Mouse (Mus musculus): ENCODE data around the gene Zc3h15.

- TF ChIP-seq CTCF (IDR thresholded peaks at IDR 0.05; ENCODE audit: control insufficient read depth, insufficient read depth, insufficient replicate concordance, low read depth, low read length) (no peak), POLR2A (IDR thresholded peaks at IDR 0.05; ENCODE audit: control insufficient read depth, low read depth, low read length) (no peak)
Observed at GRCm38 (mm10) chr2:83627932-83628331, 16.3 kb upstream of the Zc3h15 start.

Measured in testis, adult 2 months (tissue).